ENCODE assay signal across 9 mouse cellular contexts in genomic region chr16:95872436-95872835, GRCm38 (mm10).
DNase-seq lines count a peak whose midpoint lies in the region; ATAC-seq lines count a peak whose summit lies in the region.
"Had no signal": no experiment of that assay in that cellular context is flagged by ENCODE, and none has a peak within 500 bp of the region (broad histone marks: within the 10 kb centered on the region; RNA-seq: fewer than 3 reads in every experiment).

No protein-coding gene starts in this region.

- no peaks in the 10 kb centered on the region for H3K9me3 ChIP-seq in neural tube, embryonic 15.5 days (replicated peaks)

- H3K4me1 ChIP-seq in neural tube, embryonic 15.5 days = no peaks in the 10 kb centered on the region

- H3K4me3 ChIP-seq in neural tube, embryonic 15.5 days (replicated peaks) = no peak overlapping the region

- H3K36me3 ChIP-seq in neural tube, embryonic 15.5 days = no peaks in the 10 kb centered on the region

- ATAC-seq in neural tube, embryonic 15.5 days (ENCODE audit: low FRiP score) = no peak

- peak; percentile 58 for DNase-seq in adrenal gland, postnatal 10 days
- DNase-seq in adrenal gland, adult 18-20 months (ENCODE audit: low spot score in 2 of 2) = no peak
- peak; percentile 29 for DNase-seq in thymus, postnatal 25 days
- DNase-seq in thymus, postnatal 0 days (ENCODE audit: low spot score) = no peak
- DNase-seq in kidney, adult 9 months = peak; percentile 52
- DNase-seq in cerebellum, postnatal 36 days = no peak
- DNase-seq in c-Kit-positive CD71-positive TER-119-positive erythroid progenitor cells, embryonic 14.5 days (ENCODE audit: low spot score) = no peak

- no peak overlapping the region for H3K9ac ChIP-seq in neural tube, embryonic 15.5 days (replicated peaks)

- WGBS in neural tube, embryonic 15.5 days = 63% methylated on average over 3 of the region's 3 CpGs

- no peak overlapping the region for H3K4me2 ChIP-seq in neural tube, embryonic 15.5 days
- H3K4me2 ChIP-seq: midbrain, embryonic 11.5 days had no signal

- no peaks in the 10 kb centered on the region for H3K27me3 ChIP-seq in neural tube, embryonic 15.5 days (replicated peaks)

- no peak overlapping the region for H3K27ac ChIP-seq in neural tube, embryonic 15.5 days (replicated peaks)

Comparison
In these comparisons a context has a peak if more than half of its experiments do, and no peak if none do; other contexts are left out.
1. DNase-seq: peak in adrenal gland, postnatal 10 days (single experiment), thymus, postnatal 25 days (single experiment) and kidney, adult 9 months (single experiment); none in adrenal gland, adult 18-20 months (0 of 2), thymus, postnatal 0 days (single experiment), cerebellum, postnatal 36 days (0 of 2) and c-Kit-positive CD71-positive TER-119-positive erythroid progenitor cells, embryonic 14.5 days (single experiment).